Mouse (Mus musculus) E14TG2a.4 (cell line): ENCODE data around the gene Spef1.

ENCODE experiments used
- CTCF ChIP-seq: conservative IDR thresholded peaks from 2 replicates; pipeline ENCODE4 v1.5.1; 2014; ENCODE audit warnings: low read length
- NANOG ChIP-seq: IDR thresholded peaks from 2 replicates; pipeline ENCODE4 v1.6.1; 2014; ENCODE audit warnings: borderline replicate concordance, low read length, mixed read lengths
- POU5F1 ChIP-seq: IDR thresholded peaks from 2 replicates; pipeline ENCODE4 v1.6.1; 2014; ENCODE audit warnings: low read length, borderline replicate concordance

- TF ChIP-seq CTCF (no peak), NANOG (no peak), POU5F1 (no peak)
Measured at GRCm38 (mm10) chr2:131170936-131171335, 16.1 kb downstream of the Spef1 start.
